10 mouse cellular contexts compared by ENCODE assay signal in genomic region chr2:59660891-59661805, GRCm38 (mm10). TPM values are rescaled to one million over a fixed set of nuclear protein-coding genes. Genes with fewer than 3 reads are reported as not detected.
DNase-seq lines count a peak whose midpoint lies in the region; ATAC-seq and TF ChIP-seq lines count a peak whose summit lies in the region.
"Had no signal": no experiment of that assay in that cellular context is flagged by ENCODE, and none has a peak within 500 bp of the region (broad histone marks: within the 10 kb centered on the region; RNA-seq: fewer than 3 reads in every experiment).

No protein-coding gene starts in this region.

- WGBS in kidney, postnatal 0 days = 36% methylated on average over 16 of the region's 16 CpGs
- 38% methylated on average over 16 of the region's 16 CpGs for WGBS in embryonic facial prominence, embryonic 12.5 days
- WGBS in limb, embryonic 11.5 days = 32% methylated on average over 16 of the region's 16 CpGs

- DNase-seq in heart, adult 11 months = peak; percentile 82
- DNase-seq in heart, postnatal 14 days = no peak
- peak; percentile 72 for DNase-seq in kidney, postnatal 0 days (ENCODE audit: low spot score)
- DNase-seq in kidney, postnatal 25 days = no peak
- DNase-seq in limb, embryonic 11.5 days (ENCODE audit: low spot score) = no peak
- DNase-seq in left cerebral cortex, postnatal 10 days (ENCODE audit: extremely low spot score in 1 of 2, low spot score in 2 of 2) = no peak
- DNase-seq in cerebellum, postnatal 36 days = no peak
- DNase-seq: liver, embryonic 13.5 days had no signal

- TF ChIP-seq CTCF in kidney, postnatal 0 days (IDR thresholded peaks at IDR 0.05; ENCODE audit: low read depth) = no peak

- no peaks in the 10 kb centered on the region for H3K27me3 ChIP-seq in kidney, postnatal 0 days (ENCODE audit: insufficient read depth, low read length)
- H3K27me3 ChIP-seq in embryonic facial prominence, embryonic 12.5 days = no peaks in the 10 kb centered on the region
- H3K27me3 ChIP-seq in limb, embryonic 11.5 days (ENCODE audit: control insufficient read depth, insufficient read depth, low read length) = no peaks in the 10 kb centered on the region
- H3K27me3 ChIP-seq: liver, embryonic 13.5 days had no signal

- H3K4me1 ChIP-seq in kidney, postnatal 0 days (replicated peaks; ENCODE audit: insufficient read depth, low read length) = peaks cover 29% of the 10 kb centered on the region
- peaks cover 31% of the 10 kb centered on the region for H3K4me1 ChIP-seq in embryonic facial prominence, embryonic 12.5 days
- H3K4me1 ChIP-seq in limb, embryonic 11.5 days (ENCODE audit: control insufficient read depth, insufficient read depth, low read length) = peaks cover 9% of the 10 kb centered on the region

- ATAC-seq in kidney, postnatal 0 days (replicated peaks; ENCODE audit: low FRiP score, low read depth) = 0 out of 2 replicates have a peak, but pooled peaks have one; percentile 30
- ATAC-seq in embryonic facial prominence, embryonic 12.5 days (ENCODE audit: insufficient number of reproducible peaks, insufficient read depth, low FRiP score, low TSS enrichment) = no peak
- 0 out of 2 replicates have a peak, but pooled peaks have one; percentile 36 for ATAC-seq in limb, embryonic 11.5 days (ENCODE audit: insufficient number of reproducible peaks, low FRiP score, low TSS enrichment, low read depth)
- ATAC-seq: midbrain, embryonic 16.5 days had no signal

- no peak overlapping the region for H3K4me3 ChIP-seq in kidney, postnatal 0 days (replicated peaks; ENCODE audit: low read depth, low read length)
- no peak overlapping the region for H3K4me3 ChIP-seq in embryonic facial prominence, embryonic 12.5 days
- no peak overlapping the region for H3K4me3 ChIP-seq in limb, embryonic 11.5 days (ENCODE audit: low read depth, low read length)
- H3K4me3 ChIP-seq: liver, embryonic 13.5 days had no signal

- H3K9ac ChIP-seq in kidney, postnatal 0 days (ENCODE audit: low read depth, low read length) = no peak overlapping the region
- H3K9ac ChIP-seq in embryonic facial prominence, embryonic 12.5 days = no peak overlapping the region
- H3K9ac ChIP-seq in limb, embryonic 11.5 days (ENCODE audit: low read length) = no peak overlapping the region
- H3K9ac ChIP-seq: liver, embryonic 13.5 days had no signal

- peak overlapping the region; percentile 23; the same call in 1 of the 2 replicates for H3K4me2 ChIP-seq in kidney, postnatal 0 days (ENCODE audit: low read length)
- H3K4me2 ChIP-seq in embryonic facial prominence, embryonic 12.5 days (replicated peaks) = peak overlapping the region; percentile 22; the same call in 1 of the 2 replicates
- H3K4me2 ChIP-seq in limb, embryonic 11.5 days (ENCODE audit: low read depth, severe bottlenecking) = no peak overlapping the region
- H3K4me2 ChIP-seq: liver, embryonic 13.5 days had no signal

- intact Hi-C loops in heart, postnatal 14 days (cut with DNase I) = no loop called here
- intact Hi-C loops in left cerebral cortex, postnatal 10 days (cut with DNase I) = no loop called here

- H3K36me3 ChIP-seq in kidney, postnatal 0 days (ENCODE audit: insufficient read depth, low read length) = no peaks in the 10 kb centered on the region
- no peaks in the 10 kb centered on the region for H3K36me3 ChIP-seq in embryonic facial prominence, embryonic 12.5 days
- H3K36me3 ChIP-seq in limb, embryonic 11.5 days (ENCODE audit: control insufficient read depth, insufficient read depth, low read length) = no peaks in the 10 kb centered on the region
- H3K36me3 ChIP-seq: liver, embryonic 13.5 days had no signal

- H3K9me3 ChIP-seq in kidney, postnatal 0 days (replicated peaks; ENCODE audit: low read length) = no peaks in the 10 kb centered on the region
- H3K9me3 ChIP-seq in embryonic facial prominence, embryonic 12.5 days = no peaks in the 10 kb centered on the region
- H3K9me3 ChIP-seq in limb, embryonic 11.5 days (ENCODE audit: control insufficient read depth, low read length) = no peaks in the 10 kb centered on the region
- H3K9me3 ChIP-seq: liver, embryonic 13.5 days had no signal

- H3K27ac ChIP-seq in kidney, postnatal 0 days = peak overlapping the region; percentile 57
- peak overlapping the region; percentile 73 for H3K27ac ChIP-seq in embryonic facial prominence, embryonic 12.5 days
- no peak overlapping the region for H3K27ac ChIP-seq in limb, embryonic 11.5 days (replicated peaks; ENCODE audit: low read depth, low read length)
- H3K27ac ChIP-seq: liver, embryonic 13.5 days had no signal

RNA-seq across cellular contexts. Expression of gene Tanc1, which starts 49.3 kb away (rescaled TPM):
- 10 to 100 TPM; 31.9 to 37.8 TPM for total RNA-seq in heart, postnatal 14 days (2021)
- polyA plus RNA-seq in kidney, postnatal 0 days (2015; fragmentation: Nextera tagmentation; extraction: Ambion mirVana) = 29.8 and 34.5 TPM in 2 replicates
- polyA plus RNA-seq in embryonic facial prominence, embryonic 12.5 days (2016; fragmentation: Nextera tagmentation; extraction: Ambion mirVana) = 36.5 and 37.5 TPM in 2 replicates
- 51.6 and 62.5 TPM in 2 replicates for polyA plus RNA-seq in limb, embryonic 11.5 days (2014; fragmentation: Nextera tagmentation; extraction: Ambion mirVana)
- total RNA-seq in left cerebral cortex, postnatal 10 days (2021) = 10 to 100 TPM; 12.5 to 13.1 TPM

Comparison
In these comparisons a context has a peak if more than half of its experiments do, and no peak if none do; other contexts are left out.
1. DNase-seq: peak in heart, adult 11 months (single experiment) and kidney, postnatal 0 days (single experiment); none in heart, postnatal 14 days (0 of 2), kidney, postnatal 25 days (0 of 2), limb, embryonic 11.5 days (single experiment), left cerebral cortex, postnatal 10 days (0 of 2) and cerebellum, postnatal 36 days (0 of 2).